Mouse (Mus musculus) cerebellum, postnatal 4 days (tissue): ENCODE measurements around the gene Nedd4.

Experiments
- DNase-seq, 2 experiments: peaks; one replicate each; pipeline ENCODE4 v3.0.0; 2022; ENCODE audit warnings: low spot score in 2 of 2, mixed read lengths in 1 of 2

Nedd4 gene

GRCm38 (mm10) chr9:72721221-72721620 is 59.1 kb downstream of the Nedd4 start:
- no peak for DNase-seq

GRCm38 (mm10) chr9:72722622-72723021 is 60.5 kb downstream of the Nedd4 start:
- no peak for DNase-seq

- no peak for DNase-seq
Measured at GRCm38 (mm10) chr9:72724491-72725221, 62.5 kb downstream of the Nedd4 start.

GRCm38 (mm10) chr9:72733966-72734365 is 71.8 kb downstream of the Nedd4 start:
- DNase-seq, result peak in 1 of 2 experiments; percentile 74

GRCm38 (mm10) chr9:72735822-72736410 is 73.8 kb downstream of the Nedd4 start:
- DNase-seq, result peak in 1 of 2 experiments; percentile 40

- DNase-seq, result no peak
Measured at GRCm38 (mm10) chr9:72741206-72741605, 79.1 kb downstream of the Nedd4 start.

GRCm38 (mm10) chr9:72746278-72746677 is 84.1 kb downstream of the Nedd4 start:
- DNase-seq, result no peak

GRCm38 (mm10) chr9:72750272-72750671 is 88.1 kb downstream of the Nedd4 start:
- DNase-seq, result no peak

- no peak for DNase-seq
Measured at GRCm38 (mm10) chr9:72752656-72753055, 90.5 kb downstream of the Nedd4 start.

- peak in 1 of 2 experiments; percentile 48 for DNase-seq
Measured at GRCm38 (mm10) chr9:72753741-72754140, 91.6 kb downstream of the Nedd4 start.

- no peak for DNase-seq
Measured at GRCm38 (mm10) chr9:72757143-72757542, 95.0 kb downstream of the Nedd4 start.

GRCm38 (mm10) chr9:72758705-72759131 is 96.6 kb downstream of the Nedd4 start:
- no peak for DNase-seq

- DNase-seq, result no peak
Measured at GRCm38 (mm10) chr9:72763050-72763718, 101.0 kb downstream of the Nedd4 start.

GRCm38 (mm10) chr9:72766789-72767349 is 104.7 kb downstream of the Nedd4 start:
- peak; percentile 87 to 93 for DNase-seq

GRCm38 (mm10) chr9:72775022-72775421 is 112.9 kb downstream of the Nedd4 start:
- DNase-seq, result no peak

GRCm38 (mm10) chr9:72779004-72779403 is 116.9 kb downstream of the Nedd4 start:
- no peak for DNase-seq

- DNase-seq, result no peak
Measured at GRCm38 (mm10) chr9:72779733-72780132, 117.6 kb downstream of the Nedd4 start.

- DNase-seq, result no peak
Measured at GRCm38 (mm10) chr9:72780694-72781093, 118.5 kb downstream of the Nedd4 start.

GRCm38 (mm10) chr9:72781466-72781865 is 119.3 kb downstream of the Nedd4 start:
- DNase-seq, result no peak

- DNase-seq, result no peak
Measured at GRCm38 (mm10) chr9:72782121-72782520, 120.0 kb downstream of the Nedd4 start.

GRCm38 (mm10) chr9:72787732-72788131 is 125.6 kb downstream of the Nedd4 start:
- no peak for DNase-seq

- no peak for DNase-seq
Measured at GRCm38 (mm10) chr9:72790530-72791212, 128.5 kb downstream of the Nedd4 start.
